Mouse (Mus musculus) left cerebral cortex, postnatal 36 days (tissue): ENCODE results near the gene Dcaf10. TPM values are rescaled to one million over a fixed set of nuclear protein-coding genes. Genes with fewer than 3 reads are reported as not detected.
A peak's percentile ranks its signal among the peaks of the same experiment; 100 is the strongest.
"Not testable (repeated sequence)": the region's sequence is repeated elsewhere in the genome, so short reads cannot be mapped to it uniquely, and the experiment has no call there.

ENCODE experiments used
- DNase-seq, 2 experiments: peaks; one replicate each; pipeline ENCODE4 v3.0.0; 2021 to 2022; ENCODE audit warnings: low spot score in 2 of 2, mixed read lengths in 1 of 2
- intact Hi-C: fragments of 180-260 bp; cut with DNase I; formaldehyde crosslinking; loops from one replicate; pipeline ENCODE4 v1.15.1; 2025
- total RNA-seq, 2 experiments: library from RNA; stranded (reverse); gene quantifications; 2 replicates each; pipeline ENCODE4 v1.2.3; 2021

Dcaf10 gene
- total RNA-seq, result 10 to 100 TPM; 19.3 to 22.7 TPM

- intact Hi-C loops, result loop anchor here (1.0 kb wide), 1 partner anchor 21 kb away; no protein-coding TSS in a partner anchor
- peak; percentile 94 for DNase-seq
Measured at GRCm38 (mm10) chr4:45341669-45342249, at the start of gene Dcaf10. Gene Dcaf10, plus strand, starts transcription at chr4:45342101.

DNA sequence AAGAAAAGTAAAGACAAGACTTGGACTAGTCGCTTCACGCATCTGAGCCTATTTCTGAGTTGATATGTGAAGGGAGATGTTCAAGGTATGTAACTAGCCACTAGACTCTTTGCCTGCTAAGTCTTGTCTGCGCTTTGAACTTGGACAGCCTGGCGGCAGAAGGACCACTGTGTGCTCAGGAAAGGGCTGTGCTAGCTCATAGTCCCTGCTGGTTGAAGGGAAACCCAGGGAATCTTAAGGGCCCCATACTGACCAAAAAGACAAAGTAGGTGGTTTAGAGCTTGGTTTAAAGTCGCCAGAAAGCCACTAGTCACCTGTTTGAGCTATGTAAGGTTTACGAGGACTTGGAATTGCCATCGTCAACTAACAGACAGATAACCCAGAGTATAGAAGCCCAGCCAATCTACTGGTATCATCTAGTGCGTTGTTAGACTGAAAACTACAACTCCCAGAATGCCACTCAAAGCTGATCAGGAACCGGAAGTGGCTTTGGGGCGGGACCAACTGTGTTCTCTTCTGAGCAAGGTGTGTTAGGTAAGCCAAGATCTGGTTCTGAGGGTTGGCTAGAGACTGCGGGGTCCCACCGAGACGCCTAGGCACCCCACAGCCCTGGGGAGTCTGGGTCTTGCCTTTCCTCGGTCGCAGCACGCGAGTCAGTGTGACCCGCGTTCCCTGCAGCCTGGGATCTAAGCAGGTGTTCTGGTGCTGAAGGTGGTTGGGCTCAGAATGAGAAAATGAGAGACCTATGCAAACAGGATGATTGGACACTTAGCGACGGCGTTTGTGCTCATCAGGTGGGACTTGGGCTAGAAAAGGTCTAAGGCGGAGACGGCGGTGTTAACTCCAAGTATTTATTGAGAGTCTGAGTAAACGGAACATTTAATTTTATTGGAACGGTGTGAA lies 45.0 kb upstream of the Dcaf10 start, which contains the start of gene Trmt10b:
Gene Trmt10b, plus strand, starts transcription at position 466 of the 903 bp plus-strand sequence.
- DNase-seq, result peak; percentile 66 to 68
- intact Hi-C loops, result no loop called here

DNA sequence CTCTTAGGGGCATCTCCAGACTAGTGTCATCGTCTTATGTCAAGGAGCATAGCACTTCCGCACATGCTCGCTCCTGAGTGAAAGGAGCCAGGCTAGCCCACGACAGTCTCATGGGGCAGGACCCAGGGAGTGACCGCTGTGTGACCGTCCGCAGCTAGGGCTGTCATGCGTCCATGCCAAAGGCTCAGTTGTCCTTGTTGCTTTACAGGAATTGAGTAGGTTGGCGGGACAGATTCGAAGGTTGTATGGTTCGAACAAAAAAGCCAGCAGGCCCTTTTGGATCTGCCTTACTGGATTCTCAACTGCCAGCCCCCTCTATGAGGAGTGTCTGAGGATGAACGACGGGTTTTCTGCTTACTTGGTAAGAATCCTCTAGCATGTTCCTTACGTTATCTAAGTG lies 36.4 kb upstream of the Dcaf10 start:
- intact Hi-C loops, result no loop called here
- no peak for DNase-seq

DNA sequence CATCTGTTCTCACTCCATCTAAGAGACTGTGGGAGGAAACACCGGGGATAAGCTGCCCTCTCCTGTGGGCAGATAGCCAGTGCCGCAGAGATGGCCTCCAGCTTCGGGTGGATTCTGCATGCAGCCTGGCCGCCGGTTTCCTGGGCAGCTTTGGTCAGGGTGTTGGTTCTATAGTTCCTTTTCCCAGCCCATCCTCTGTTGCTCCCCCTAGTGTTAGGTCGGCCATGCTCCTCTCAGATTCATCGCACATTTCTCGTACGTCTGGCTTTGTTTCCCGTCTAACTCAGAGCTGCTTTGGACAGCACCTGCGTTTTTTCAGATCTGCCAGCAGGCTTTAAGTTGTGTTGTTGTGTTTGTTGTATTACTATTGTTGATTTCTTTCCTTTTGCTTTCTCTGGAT lies 33.9 kb upstream of the Dcaf10 start:
- no peak for DNase-seq

GRCm38 (mm10) chr4:45308606-45309005 lies 33.3 kb upstream of the Dcaf10 start:
- intact Hi-C loops, result no loop called here
- no peak for DNase-seq

More for the DNA sequence above, 33.9 kb upstream of the Dcaf10 start:
- intact Hi-C loops, result no loop called here

GRCm38 (mm10) chr4:45311056-45311455 lies 30.8 kb upstream of the Dcaf10 start:
- intact Hi-C loops, result no loop called here
- DNase-seq, result no peak

DNA sequence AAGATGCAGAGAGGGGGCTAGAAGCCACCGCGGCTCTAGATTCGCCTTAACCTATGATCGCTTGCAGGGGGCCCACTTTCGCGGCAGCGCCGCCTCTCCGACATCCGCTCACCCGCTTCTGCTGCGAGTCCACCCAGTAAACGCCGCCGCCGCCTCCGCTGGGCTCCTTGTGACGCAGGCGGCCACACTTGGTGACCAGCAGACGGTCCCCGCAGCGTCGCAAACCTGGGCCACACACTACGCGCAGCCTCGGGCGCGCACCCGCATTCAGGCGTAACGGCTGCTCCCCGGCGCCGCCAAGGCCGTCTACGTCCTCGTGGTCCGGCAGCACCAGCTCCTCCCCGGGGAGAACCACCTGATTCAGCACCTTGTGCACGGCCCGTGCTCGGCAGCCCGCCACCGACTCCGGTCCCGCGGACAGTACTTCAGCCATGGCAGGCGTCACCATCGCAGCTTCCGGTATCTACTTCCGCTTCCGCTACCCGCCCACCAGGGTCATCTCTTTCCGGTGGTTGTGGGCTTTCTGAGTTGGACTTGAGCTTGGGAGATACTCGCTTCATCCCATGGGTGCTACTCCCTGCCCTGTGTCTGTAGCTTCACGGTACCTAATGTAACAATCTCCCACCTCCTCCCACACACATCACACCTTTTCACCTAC lies 21.6 kb upstream of the Dcaf10 start:
- DNase-seq, result peak; percentile 90 to 92
- intact Hi-C loops, result loop anchor here (1.0 kb wide), 1 partner anchor 22 kb away; the partner anchor contains the start of genes Dcaf10 and Exosc3

- no peak for DNase-seq
- intact Hi-C loops, result no loop called here
Measured at GRCm38 (mm10) chr4:45331139-45331538, 10.8 kb upstream of the Dcaf10 start.

GRCm38 (mm10) chr4:45332466-45332865 lies 9.4 kb upstream of the Dcaf10 start:
- no peak for DNase-seq
- intact Hi-C loops, result no loop called here

DNA sequence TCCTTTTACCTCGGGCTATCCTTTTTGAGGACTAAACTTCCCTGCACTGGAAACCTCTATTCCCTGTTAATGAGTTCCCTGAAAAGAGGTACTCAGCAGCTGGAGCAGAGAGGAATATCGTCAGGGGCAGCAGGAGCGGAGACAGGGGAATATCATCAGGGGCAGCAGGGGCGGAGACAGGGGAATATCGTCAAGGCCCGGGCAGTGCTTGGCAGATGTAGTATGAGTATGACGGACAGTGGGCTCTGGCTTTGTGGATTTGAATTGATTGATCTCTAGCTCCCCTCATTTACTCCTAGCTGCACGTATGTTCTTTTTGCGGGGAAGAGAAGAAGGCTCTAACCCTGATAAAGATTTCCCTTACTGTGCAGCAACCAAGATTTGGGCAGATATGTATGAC lies 675 bp upstream of the Dcaf10 start:
- intact Hi-C loops, result no loop called here
- no peak for DNase-seq

- peak; percentile 60 to 69 for DNase-seq
- intact Hi-C loops, result loop anchor here (1.0 kb wide), 1 partner anchor 22 kb away; no protein-coding TSS in a partner anchor
Measured at GRCm38 (mm10) chr4:45342286-45343155, 620 bp downstream of the Dcaf10 start, which contains the start of gene Exosc3. Gene Exosc3, minus strand, starts transcription at chr4:45342732.

DNA sequence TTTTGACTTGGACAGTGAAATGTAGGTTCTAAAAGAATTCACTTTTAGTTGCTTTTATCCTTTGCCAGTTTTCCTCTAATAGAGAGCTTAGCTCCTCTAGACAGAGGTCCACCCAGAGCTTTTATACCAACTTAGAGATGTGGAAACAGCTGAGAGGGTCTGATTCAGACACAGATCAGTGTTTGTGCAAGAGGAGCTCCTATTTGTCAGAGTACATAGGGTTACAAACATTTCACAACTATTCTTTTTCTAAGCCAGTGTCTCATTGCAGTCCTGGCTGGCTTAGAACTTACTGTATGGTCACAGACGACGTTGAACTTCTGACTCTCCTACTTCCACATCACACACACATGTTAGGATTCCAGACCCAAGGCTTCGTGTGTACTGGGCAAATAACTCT lies 14.8 kb downstream of the Dcaf10 start:
- no peak for DNase-seq
- intact Hi-C loops, result no loop called here

- DNase-seq, result no peak
- intact Hi-C loops, result no loop called here
Measured at GRCm38 (mm10) chr4:45371261-45371660, 29.4 kb downstream of the Dcaf10 start.

GRCm38 (mm10) chr4:45374879-45375278 lies 33.0 kb downstream of the Dcaf10 start:
- no peak for DNase-seq
- intact Hi-C loops, result no loop called here

- no peak for DNase-seq
- intact Hi-C loops, result no loop called here
Measured at GRCm38 (mm10) chr4:45376573-45376972, 34.7 kb downstream of the Dcaf10 start.

DNA sequence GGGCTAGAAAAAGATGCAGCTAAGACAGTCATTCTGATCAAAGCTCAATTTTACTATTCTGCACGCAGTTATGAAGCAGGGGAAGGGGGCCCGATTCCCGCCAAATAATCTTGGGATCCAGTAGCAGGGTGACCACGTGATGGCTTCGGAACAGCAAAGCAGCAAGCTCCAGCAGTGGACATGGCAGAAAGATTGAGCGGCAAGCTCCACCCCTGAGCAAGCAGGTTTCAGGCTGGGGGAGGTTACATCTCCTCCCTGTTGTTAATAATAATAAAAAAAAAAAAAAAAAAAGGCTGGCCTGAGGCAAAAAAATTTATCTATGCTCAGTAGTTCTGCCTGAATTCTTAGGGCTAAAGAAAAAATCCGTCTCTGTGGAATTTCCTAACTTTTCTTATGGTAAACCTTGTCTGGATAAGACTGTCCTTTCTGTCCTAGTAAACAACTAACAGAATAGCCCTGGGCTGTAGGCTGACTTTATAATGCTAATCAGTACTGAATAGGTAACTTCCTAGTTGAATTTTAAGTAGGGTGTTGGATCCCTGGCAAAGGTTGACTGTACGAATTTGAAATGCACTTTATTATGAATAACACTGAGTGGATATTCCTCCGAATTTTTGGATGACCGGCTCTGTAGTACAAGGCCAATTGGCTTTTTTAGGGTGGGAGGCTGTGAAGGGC lies 39.1 kb downstream of the Dcaf10 start:
- intact Hi-C loops, DNase-seq: not testable (repeated sequence)

- intact Hi-C loops, DNase-seq: not testable (repeated sequence)
Measured at GRCm38 (mm10) chr4:45382133-45382532, 40.2 kb downstream of the Dcaf10 start.

GRCm38 (mm10) chr4:45387296-45387695 lies 45.4 kb downstream of the Dcaf10 start:
- intact Hi-C loops, result not testable (repeated sequence)

GRCm38 (mm10) chr4:45392099-45392498 lies 50.2 kb downstream of the Dcaf10 start:
- no peak for DNase-seq
- intact Hi-C loops, result no loop called here

More at GRCm38 (mm10) chr4:45387296-45387695, 45.4 kb downstream of the Dcaf10 start:
- DNase-seq, result not testable (repeated sequence)
